Comparison of ENCODE assay signal across 8 mouse cellular contexts in genomic region chr11:3291311-3292061, GRCm38 (mm10). TPM values are rescaled to one million over a fixed set of nuclear protein-coding genes. Genes with fewer than 3 reads are reported as not detected.
DNase-seq lines count a peak whose midpoint lies in the region; ATAC-seq and TF ChIP-seq lines count a peak whose summit lies in the region.

No protein-coding gene starts in this region.

- no peak for ATAC-seq in cerebellum, adult (ENCODE audit: insufficient number of reproducible peaks, low FRiP score, low TSS enrichment)
- no peak for ATAC-seq in embryonic facial prominence, embryonic 13.5 days (ENCODE audit: insufficient number of reproducible peaks, insufficient read depth, low FRiP score, low TSS enrichment, low read depth)
- no peak for ATAC-seq in hindbrain, embryonic 16.5 days
- ATAC-seq in liver, postnatal 0 days: no peak

- H3K27me3 ChIP-seq in embryonic facial prominence, embryonic 13.5 days: no peaks in the 10 kb centered on the region
- no peaks in the 10 kb centered on the region for H3K27me3 ChIP-seq in hindbrain, embryonic 16.5 days (replicated peaks; ENCODE audit: control insufficient read depth, insufficient read depth, low read length)
- no peaks in the 10 kb centered on the region for H3K27me3 ChIP-seq in liver, postnatal 0 days (ENCODE audit: insufficient read depth, low read length)

- H3K4me1 ChIP-seq in embryonic facial prominence, embryonic 13.5 days: peaks cover 52% of the 10 kb centered on the region
- peaks cover 57% of the 10 kb centered on the region for H3K4me1 ChIP-seq in hindbrain, embryonic 16.5 days (ENCODE audit: control insufficient read depth, insufficient read depth, low read depth, low read length)
- peaks cover 51% of the 10 kb centered on the region for H3K4me1 ChIP-seq in liver, postnatal 0 days (ENCODE audit: insufficient read depth)

- peak overlapping the region; percentile 100 for H3K27ac ChIP-seq in embryonic facial prominence, embryonic 13.5 days
- peak overlapping the region; percentile 100 for H3K27ac ChIP-seq in hindbrain, embryonic 16.5 days (ENCODE audit: low read depth, low read length)
- peak overlapping the region; percentile 99 for H3K27ac ChIP-seq in liver, postnatal 0 days (ENCODE audit: low read depth)

- TF ChIP-seq EP300 in liver, postnatal 0 days (IDR thresholded peaks at IDR 0.05; ENCODE audit: low read depth): no peak

- H3K9ac ChIP-seq in embryonic facial prominence, embryonic 13.5 days: peak overlapping the region; percentile 99
- H3K9ac ChIP-seq in hindbrain, embryonic 16.5 days (ENCODE audit: low read depth, low read length): peak overlapping the region; percentile 94
- peak overlapping the region; percentile 95 for H3K9ac ChIP-seq in liver, postnatal 0 days (replicated peaks)

- peak overlapping the region; percentile 99 for H3K4me2 ChIP-seq in embryonic facial prominence, embryonic 13.5 days
- H3K4me2 ChIP-seq in hindbrain, embryonic 16.5 days (ENCODE audit: low read length): peak overlapping the region; percentile 98
- H3K4me2 ChIP-seq in liver, postnatal 0 days (ENCODE audit: low read depth, low read length): peak overlapping the region; percentile 100

- peak; percentile 59 for DNase-seq in cerebellum, adult 8-10 months
- peak; percentile 22 to 25 for DNase-seq in CD8-positive naive resting alpha-beta T cell, adult 2 months (ENCODE audit: low read depth in 2 of 2, low spot score in 2 of 2)
- DNase-seq in liver, postnatal 0 days: peak; percentile 47
- DNase-seq in spleen, postnatal 10 days (ENCODE audit: low spot score in 2 of 2): peak; percentile 52 to 68
- DNase-seq in testis, postnatal 10 days (ENCODE audit: low spot score): no peak

- no peaks in the 10 kb centered on the region for H3K9me3 ChIP-seq in embryonic facial prominence, embryonic 13.5 days
- H3K9me3 ChIP-seq in hindbrain, embryonic 16.5 days (ENCODE audit: control insufficient read depth, low read length): no peaks in the 10 kb centered on the region
- no peaks in the 10 kb centered on the region for H3K9me3 ChIP-seq in liver, postnatal 0 days (ENCODE audit: low read length)

- TF ChIP-seq CTCF in liver, postnatal 0 days (IDR thresholded peaks at IDR 0.05; ENCODE audit: low read depth): no peak

- H3K4me3 ChIP-seq in embryonic facial prominence, embryonic 13.5 days: peak overlapping the region; percentile 79
- peak overlapping the region; percentile 84 for H3K4me3 ChIP-seq in hindbrain, embryonic 16.5 days (ENCODE audit: low read length)
- peak overlapping the region; percentile 93 for H3K4me3 ChIP-seq in liver, postnatal 0 days (ENCODE audit: low read depth, low read length)

- H3K36me3 ChIP-seq in embryonic facial prominence, embryonic 13.5 days: peaks cover 40% of the 10 kb centered on the region
- peaks cover 4% of the 10 kb centered on the region; the same call in 1 of the 2 replicates for H3K36me3 ChIP-seq in hindbrain, embryonic 16.5 days (ENCODE audit: control insufficient read depth, insufficient read depth, low read length)
- peaks cover 29% of the 10 kb centered on the region for H3K36me3 ChIP-seq in liver, postnatal 0 days (replicated peaks; ENCODE audit: insufficient read depth, low read length)

- under 1% methylated on average over 26 of the region's 26 CpGs for WGBS in embryonic facial prominence, embryonic 13.5 days
- WGBS in hindbrain, embryonic 16.5 days: under 1% methylated on average over 26 of the region's 26 CpGs
- WGBS in liver, postnatal 0 days (ENCODE audit: insufficient replicate concordance): 2% methylated on average over 26 of the region's 26 CpGs

RNA-seq across cellular contexts. Expression of gene Patz1, which starts 2.8 kb away (rescaled TPM):
- 52.0 and 52.7 TPM in 2 replicates for polyA plus RNA-seq in embryonic facial prominence, embryonic 13.5 days (2015; fragmentation: Nextera tagmentation; extraction: Ambion mirVana)
- polyA plus RNA-seq in hindbrain, embryonic 16.5 days (2015; fragmentation: Nextera tagmentation; extraction: Ambion mirVana): 35.2 and 40.7 TPM in 2 replicates
- 8.6 and 8.8 TPM in 2 replicates for polyA plus RNA-seq in liver, postnatal 0 days (2015; fragmentation: Nextera tagmentation; extraction: Ambion mirVana)

RNA-seq across cellular contexts. Expression of gene Drg1, which starts 25.3 kb away (rescaled TPM):
- 214 and 250 TPM in 2 replicates for polyA plus RNA-seq in embryonic facial prominence, embryonic 13.5 days (2015; fragmentation: Nextera tagmentation; extraction: Ambion mirVana)
- 207 and 210 TPM in 2 replicates for polyA plus RNA-seq in hindbrain, embryonic 16.5 days (2015; fragmentation: Nextera tagmentation; extraction: Ambion mirVana)
- 83.1 and 84.7 TPM in 2 replicates for polyA plus RNA-seq in liver, postnatal 0 days (2015; fragmentation: Nextera tagmentation; extraction: Ambion mirVana)

RNA-seq across cellular contexts. Expression of gene Pik3ip1, which starts 38.7 kb away (rescaled TPM):
- polyA plus RNA-seq in embryonic facial prominence, embryonic 13.5 days (2015; fragmentation: Nextera tagmentation; extraction: Ambion mirVana): 12.8 and 14.6 TPM in 2 replicates
- polyA plus RNA-seq in hindbrain, embryonic 16.5 days (2015; fragmentation: Nextera tagmentation; extraction: Ambion mirVana): 30.8 and 36.1 TPM in 2 replicates
- polyA plus RNA-seq in liver, postnatal 0 days (2015; fragmentation: Nextera tagmentation; extraction: Ambion mirVana): 2.4 and 2.5 TPM in 2 replicates
